Mouse (Mus musculus) hindbrain, embryonic 12.5 days (tissue): ENCODE data around the gene Rabgap1l. TPM values are rescaled to one million over a fixed set of nuclear protein-coding genes. Genes with fewer than 3 reads are reported as not detected.
"Not testable (repeated sequence)": the region's sequence is repeated elsewhere in the genome, so short reads cannot be mapped to it uniquely, and the experiment has no call there.

Source experiments
- ATAC-seq: fragments of 200-750 bp; cut with Nextera tagmentation; 2 replicates; pipeline ENCODE4 v1.8.0; 2017; ENCODE audit warnings: moderate TSS enrichment; ENCODE audit not compliant: low FRiP score
- H3K27ac ChIP-seq: fragments of 300-500 bp; sonication (generic); 2 replicates; pipeline ENCODE4 v1.5.1; 2016; ENCODE audit warnings: mild to moderate bottlenecking
- H3K27me3 ChIP-seq: fragments of 300-500 bp; sonication (generic); 2 replicates; pipeline ENCODE4 v1.6.1; 2016; ENCODE audit warnings: mild to moderate bottlenecking
- H3K36me3 ChIP-seq: fragments of 300-500 bp; sonication (generic); 2 replicates; pipeline ENCODE4 v1.6.1; 2016; ENCODE audit warnings: mild to moderate bottlenecking
- H3K4me1 ChIP-seq: fragments of 300-500 bp; sonication (generic); 2 replicates; pipeline ENCODE4 v1.6.1; 2016
- H3K4me2 ChIP-seq: fragments of 300-500 bp; sonication (generic); replicated peaks from 2 replicates; pipeline ENCODE4 v1.6.1; 2016; ENCODE audit warnings: mild to moderate bottlenecking
- H3K4me3 ChIP-seq: fragments of 300-500 bp; sonication (generic); 2 replicates; pipeline ENCODE4 v1.5.1; 2016; ENCODE audit warnings: mild to moderate bottlenecking
- H3K9ac ChIP-seq: fragments of 300-500 bp; sonication (generic); 2 replicates; pipeline ENCODE4 v1.6.1; 2016; ENCODE audit warnings: mild to moderate bottlenecking, moderate library complexity
- H3K9me3 ChIP-seq: fragments of 300-500 bp; sonication (generic); replicated peaks from 2 replicates; pipeline ENCODE4 v1.6.1; 2016; ENCODE audit warnings: mild to moderate bottlenecking
- WGBS: fragments of 180-500 bp; shearing (Covaris S2); methylation state at CpG from one replicate; pipeline ENCODE4 v1.1.7; 2016; 5-methylcytosine and 5-hydroxymethylcytosine counted together
- polyA plus RNA-seq: library from polyadenylated mRNA; unstranded; fragments of >200 nt; fragmentation: Nextera tagmentation; extraction: Ambion mirVana; gene quantifications from 2 replicates; pipeline ENCODE4 v1.2.1, GENCODE M21; 2016

The Rabgap1l gene
- polyA plus RNA-seq, 1 experiment from 2014 or later: 20.5 TPM

GRCm38 (mm10) chr1:160417196-160417854 is 375.7 kb downstream of the Rabgap1l start:
- H3K27ac ChIP-seq: no peak overlapping the region

GRCm38 (mm10) chr1:160410822-160411221 is 382.2 kb downstream of the Rabgap1l start:
- Histone ChIP-seq H3K27ac (no peak overlapping the region), H3K4me1 (no peaks in the 10 kb centered on the region), H3K4me2 (no peak overlapping the region), H3K9me3 (no peaks in the 10 kb centered on the region), H3K4me3 (no peak overlapping the region), H3K36me3 (no peaks in the 10 kb centered on the region), H3K9ac (no peak overlapping the region), H3K27me3 (no peaks in the 10 kb centered on the region)
- ATAC-seq: no peak
- 52% methylated on average over 5 of the region's 5 CpGs for WGBS

More at GRCm38 (mm10) chr1:160417196-160417854, 375.7 kb downstream of the Rabgap1l start:
- no peak for ATAC-seq
- Histone ChIP-seq H3K36me3 (no peaks in the 10 kb centered on the region), H3K9ac (no peak overlapping the region), H3K27me3 (no peaks in the 10 kb centered on the region), H3K9me3 (no peaks in the 10 kb centered on the region), H3K4me3 (no peak overlapping the region), H3K4me1 (no peaks in the 10 kb centered on the region), H3K4me2 (no peak overlapping the region)
- WGBS: 66% methylated on average over 5 of the region's 5 CpGs

- H3K4me3 ChIP-seq, H3K27ac ChIP-seq, ATAC-seq, H3K4me2 ChIP-seq, H3K4me1 ChIP-seq, H3K27me3 ChIP-seq, H3K36me3 ChIP-seq, H3K9ac ChIP-seq, H3K9me3 ChIP-seq: not testable (repeated sequence)
- WGBS: 95% methylated on average over 4 of the region's 4 CpGs
Measured at GRCm38 (mm10) chr1:160409689-160410088, 383.3 kb downstream of the Rabgap1l start.

GRCm38 (mm10) chr1:160409123-160409522 is 383.9 kb downstream of the Rabgap1l start:
- Histone ChIP-seq H3K9me3 (no peaks in the 10 kb centered on the region), H3K4me2 (no peak overlapping the region), H3K27ac (no peak overlapping the region), H3K36me3 (no peaks in the 10 kb centered on the region), H3K4me1 (no peaks in the 10 kb centered on the region), H3K9ac (no peak overlapping the region), H3K4me3 (no peak overlapping the region), H3K27me3 (no peaks in the 10 kb centered on the region)
- no peak for ATAC-seq
- 71% methylated on average over 1 of the region's 1 CpGs for WGBS

GRCm38 (mm10) chr1:160408302-160408897 is 384.6 kb downstream of the Rabgap1l start:
- no peaks in the 10 kb centered on the region for H3K9me3 ChIP-seq
- WGBS: 78% methylated on average over 4 of the region's 4 CpGs
- ATAC-seq: no peak

GRCm38 (mm10) chr1:160399428-160399827 is 393.6 kb downstream of the Rabgap1l start:
- no peak overlapping the region for H3K27ac ChIP-seq
- H3K4me2 ChIP-seq: no peak overlapping the region
- no peak overlapping the region for H3K4me3 ChIP-seq
- no peak for ATAC-seq
- H3K27me3 ChIP-seq: no peaks in the 10 kb centered on the region
- H3K9ac ChIP-seq: no peak overlapping the region
- no peaks in the 10 kb centered on the region for H3K36me3 ChIP-seq
- no peaks in the 10 kb centered on the region for H3K4me1 ChIP-seq
- no peaks in the 10 kb centered on the region for H3K9me3 ChIP-seq

More at GRCm38 (mm10) chr1:160408302-160408897, 384.6 kb downstream of the Rabgap1l start:
- no peaks in the 10 kb centered on the region for H3K4me1 ChIP-seq
- H3K27ac ChIP-seq: no peak overlapping the region
- H3K36me3 ChIP-seq: no peaks in the 10 kb centered on the region
- H3K9ac ChIP-seq: no peak overlapping the region
- H3K27me3 ChIP-seq: no peaks in the 10 kb centered on the region
- no peak overlapping the region for H3K4me2 ChIP-seq
- no peak overlapping the region for H3K4me3 ChIP-seq

- Histone ChIP-seq H3K9ac (no peak overlapping the region), H3K4me1 (no peaks in the 10 kb centered on the region), H3K9me3 (no peaks in the 10 kb centered on the region), H3K4me3 (no peak overlapping the region), H3K27me3 (no peaks in the 10 kb centered on the region), H3K27ac (no peak overlapping the region), H3K36me3 (no peaks in the 10 kb centered on the region), H3K4me2 (no peak overlapping the region)
- 65% methylated on average over 2 of the region's 2 CpGs for WGBS
- ATAC-seq: no peak
Measured at GRCm38 (mm10) chr1:160397037-160397436, 396.0 kb downstream of the Rabgap1l start.

GRCm38 (mm10) chr1:160387446-160387845 is 405.6 kb downstream of the Rabgap1l start:
- WGBS: 66% methylated on average over 2 of the region's 2 CpGs
- H3K27ac ChIP-seq: no peak overlapping the region
- no peak overlapping the region for H3K9ac ChIP-seq
- H3K9me3 ChIP-seq: no peaks in the 10 kb centered on the region
- H3K4me1 ChIP-seq: no peaks in the 10 kb centered on the region
- no peaks in the 10 kb centered on the region for H3K36me3 ChIP-seq
- H3K27me3 ChIP-seq: no peaks in the 10 kb centered on the region
- no peak overlapping the region for H3K4me3 ChIP-seq
- ATAC-seq: no peak
- H3K4me2 ChIP-seq: no peak overlapping the region

- H3K27ac ChIP-seq: no peak overlapping the region
- WGBS: 100% methylated on average over 1 of the region's 1 CpGs
- no peaks in the 10 kb centered on the region for H3K36me3 ChIP-seq
- ATAC-seq: no peak
- H3K4me2 ChIP-seq: no peak overlapping the region
- no peaks in the 10 kb centered on the region for H3K4me1 ChIP-seq
- H3K27me3 ChIP-seq: no peaks in the 10 kb centered on the region
- no peaks in the 10 kb centered on the region for H3K9me3 ChIP-seq
- H3K4me3 ChIP-seq: no peak overlapping the region
- no peak overlapping the region for H3K9ac ChIP-seq
Measured at GRCm38 (mm10) chr1:160378367-160378766, 414.6 kb downstream of the Rabgap1l start.

GRCm38 (mm10) chr1:160377337-160378336 is 415.4 kb downstream of the Rabgap1l start:
- Histone ChIP-seq H3K4me2 (no peak overlapping the region), H3K4me3 (no peak overlapping the region), H3K27me3 (no peaks in the 10 kb centered on the region), H3K9me3 (no peaks in the 10 kb centered on the region), H3K4me1 (no peaks in the 10 kb centered on the region), H3K36me3 (no peaks in the 10 kb centered on the region), H3K27ac (no peak overlapping the region), H3K9ac (no peak overlapping the region)
- 67% methylated on average over 10 of the region's 10 CpGs for WGBS
- no peak for ATAC-seq

- no peak overlapping the region for H3K4me2 ChIP-seq
- H3K4me3 ChIP-seq: no peak overlapping the region
- no peak overlapping the region for H3K9ac ChIP-seq
- H3K9me3 ChIP-seq: no peaks in the 10 kb centered on the region
- ATAC-seq: no peak
- no peak overlapping the region for H3K27ac ChIP-seq
- no peaks in the 10 kb centered on the region for H3K36me3 ChIP-seq
- H3K27me3 ChIP-seq: no peaks in the 10 kb centered on the region
- no peaks in the 10 kb centered on the region for H3K4me1 ChIP-seq
Measured at GRCm38 (mm10) chr1:160374490-160374889, 418.5 kb downstream of the Rabgap1l start.

- Histone ChIP-seq H3K27ac (no peak overlapping the region), H3K9me3 (no peaks in the 10 kb centered on the region), H3K4me2 (no peak overlapping the region), H3K4me3 (no peak overlapping the region), H3K4me1 (no peaks in the 10 kb centered on the region), H3K27me3 (no peaks in the 10 kb centered on the region), H3K9ac (no peak overlapping the region), H3K36me3 (no peaks in the 10 kb centered on the region)
- WGBS: 88% methylated on average over 7 of the region's 7 CpGs
- no peak for ATAC-seq
Measured at GRCm38 (mm10) chr1:160373306-160373705, 419.7 kb downstream of the Rabgap1l start.
